Mouse (Mus musculus) heart, postnatal 10 days (tissue): ENCODE results near the gene Cpne1. TPM values are rescaled to one million over a fixed set of nuclear protein-coding genes. Genes with fewer than 3 reads are reported as not detected.

Source experiments
- DNase-seq, 2 experiments: peaks; one replicate each; pipeline ENCODE4 v3.0.0; 2021
- intact Hi-C: fragments of 180-260 bp; cut with DNase I; formaldehyde crosslinking; loops from one replicate; pipeline ENCODE4 v1.15.1; 2025
- total RNA-seq, 2 experiments: library from RNA; stranded (reverse); gene quantifications; 2 replicates each; pipeline ENCODE4 v1.2.3; 2021

The Cpne1 gene
- total RNA-seq, 2 experiments from 2014 or later, result 23.0 to 23.3 TPM

GRCm38 (mm10) chr2:156084541-156084940, 27.2 kb downstream of the Cpne1 start:
- DNase-seq, result no peak
- intact Hi-C loops, result no loop called here

DNA sequence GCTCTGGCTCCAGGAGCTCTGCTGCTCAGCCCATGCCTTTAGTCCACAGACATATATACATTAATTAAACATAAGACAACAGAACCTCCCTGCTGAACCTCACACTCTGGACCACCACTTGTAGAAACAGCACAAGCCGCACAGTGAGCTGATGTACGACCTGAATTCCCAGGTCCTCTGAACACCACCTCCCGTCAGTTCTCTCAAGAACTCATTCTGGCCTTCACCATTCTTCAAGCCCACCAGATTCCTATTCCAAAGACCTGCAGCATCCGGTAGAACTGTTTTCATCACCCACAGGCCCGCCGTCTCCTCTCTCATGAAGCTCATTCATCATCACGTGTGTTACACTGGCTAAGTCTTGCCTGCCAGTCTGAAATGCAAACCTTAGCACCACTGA, 31.4 kb downstream of the Cpne1 start:
- intact Hi-C loops, result no loop called here
- DNase-seq, result no peak

DNA sequence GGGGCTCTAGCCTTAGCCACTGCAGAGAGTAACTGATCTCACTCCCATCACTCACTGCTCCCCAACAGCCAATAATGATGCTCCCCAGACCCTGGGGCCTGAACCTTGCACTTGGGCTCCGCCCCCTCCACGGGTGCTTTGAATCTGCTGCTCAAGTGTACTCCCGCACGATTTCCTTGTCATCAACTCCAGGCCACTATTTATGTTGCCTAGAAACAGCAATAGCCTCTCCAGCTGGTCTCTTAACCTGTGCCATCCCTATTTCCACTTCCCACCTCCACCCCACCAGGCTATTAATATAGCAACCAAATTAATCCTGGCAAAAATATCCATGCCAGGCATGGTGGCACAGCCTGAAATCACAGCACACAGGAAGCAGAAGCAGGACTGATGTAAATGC, 32.1 kb downstream of the Cpne1 start:
- intact Hi-C loops, result no loop called here
- DNase-seq, result peak; percentile 15 to 34

GRCm38 (mm10) chr2:156079183-156079560, 32.6 kb downstream of the Cpne1 start:
- no peak for DNase-seq
- intact Hi-C loops, result no loop called here

DNA sequence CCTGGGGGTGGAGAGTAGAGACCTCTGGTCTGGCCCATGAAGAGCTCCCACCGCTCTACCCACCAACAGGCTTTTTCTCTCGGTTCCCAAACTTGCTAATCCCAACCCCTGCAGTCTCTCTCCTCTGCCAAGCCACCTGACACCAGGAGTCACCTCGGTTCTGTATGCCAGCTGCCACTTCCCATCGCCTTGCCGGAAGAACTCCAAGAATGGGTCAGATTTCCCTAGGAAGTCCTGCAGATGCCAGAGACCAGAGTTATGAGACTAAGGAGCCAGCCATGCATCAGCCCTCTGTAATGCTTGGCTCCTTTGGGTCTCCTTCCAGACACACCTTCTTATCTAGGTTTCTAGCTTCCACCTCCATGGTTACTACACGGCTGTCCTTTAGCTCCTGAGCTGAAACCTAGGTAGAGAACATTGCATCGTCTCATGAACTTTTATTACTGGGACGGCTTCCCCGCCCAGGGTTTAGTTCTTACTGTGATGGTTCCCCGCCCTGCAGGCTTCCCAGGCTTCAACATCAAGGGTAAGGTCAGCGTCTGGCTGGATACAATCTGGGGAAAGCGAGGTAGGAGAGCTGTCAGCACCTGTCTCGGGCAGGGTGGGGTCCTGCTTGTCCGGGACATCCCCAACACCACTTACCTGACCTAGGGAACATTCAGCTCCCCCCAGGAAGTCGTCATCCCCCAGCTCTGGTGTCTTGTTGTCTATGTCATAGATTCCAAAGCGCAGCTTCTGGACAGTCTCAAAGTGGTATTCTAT, 33.2 kb downstream of the Cpne1 start:
- intact Hi-C loops, result no loop called here
- no peak for DNase-seq

- no peak for DNase-seq
- intact Hi-C loops, result no loop called here
Measured at GRCm38 (mm10) chr2:156077461-156077860, 34.3 kb downstream of the Cpne1 start.

DNA sequence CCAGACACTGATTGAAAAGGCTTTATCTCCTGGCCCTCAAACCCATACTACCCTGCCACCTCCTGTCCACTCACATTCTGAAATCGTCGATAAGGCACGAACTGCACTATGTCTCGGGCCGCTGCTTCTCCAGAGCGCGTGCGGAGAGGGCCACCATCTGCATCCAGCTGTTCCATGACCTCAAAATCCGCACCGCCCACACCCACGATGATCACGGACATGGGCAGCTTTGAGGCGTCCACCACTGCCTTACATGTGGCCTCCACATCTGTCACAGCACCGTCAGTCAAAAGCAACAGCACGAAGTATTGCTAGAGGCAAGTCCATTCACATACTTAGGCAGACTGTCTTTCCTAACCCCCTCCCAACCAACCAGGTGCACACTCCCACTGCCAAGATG, 38.0 kb downstream of the Cpne1 start:
- DNase-seq, result peak; percentile 53 to 63
- intact Hi-C loops, result no loop called here

GRCm38 (mm10) chr2:156071236-156071635, 40.5 kb downstream of the Cpne1 start:
- intact Hi-C loops, result no loop called here
- no peak for DNase-seq

GRCm38 (mm10) chr2:156067916-156068315, 43.8 kb downstream of the Cpne1 start:
- DNase-seq, result no peak
- intact Hi-C loops, result no loop called here

DNA sequence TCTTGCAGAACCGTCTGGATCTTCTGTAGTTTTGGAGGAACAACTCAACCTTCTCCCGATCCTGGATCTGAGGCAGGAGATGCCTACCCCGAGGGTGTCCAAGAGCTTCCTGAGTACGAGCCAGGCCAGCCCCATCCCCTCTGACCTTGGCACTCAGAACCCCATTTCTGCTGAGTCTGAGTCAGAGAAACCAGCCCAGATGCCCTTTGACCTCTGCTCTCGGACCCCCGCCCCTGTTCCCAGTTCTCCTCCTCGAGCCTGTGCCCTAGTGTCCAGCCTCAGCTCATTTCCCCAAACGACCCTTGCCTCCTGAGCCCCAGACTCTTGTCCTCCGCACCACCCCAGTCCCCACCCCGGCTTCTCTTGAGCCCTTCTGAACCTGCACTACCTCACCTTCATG, 45.6 kb downstream of the Cpne1 start:
- DNase-seq, result no peak
- intact Hi-C loops, result no loop called here

DNA sequence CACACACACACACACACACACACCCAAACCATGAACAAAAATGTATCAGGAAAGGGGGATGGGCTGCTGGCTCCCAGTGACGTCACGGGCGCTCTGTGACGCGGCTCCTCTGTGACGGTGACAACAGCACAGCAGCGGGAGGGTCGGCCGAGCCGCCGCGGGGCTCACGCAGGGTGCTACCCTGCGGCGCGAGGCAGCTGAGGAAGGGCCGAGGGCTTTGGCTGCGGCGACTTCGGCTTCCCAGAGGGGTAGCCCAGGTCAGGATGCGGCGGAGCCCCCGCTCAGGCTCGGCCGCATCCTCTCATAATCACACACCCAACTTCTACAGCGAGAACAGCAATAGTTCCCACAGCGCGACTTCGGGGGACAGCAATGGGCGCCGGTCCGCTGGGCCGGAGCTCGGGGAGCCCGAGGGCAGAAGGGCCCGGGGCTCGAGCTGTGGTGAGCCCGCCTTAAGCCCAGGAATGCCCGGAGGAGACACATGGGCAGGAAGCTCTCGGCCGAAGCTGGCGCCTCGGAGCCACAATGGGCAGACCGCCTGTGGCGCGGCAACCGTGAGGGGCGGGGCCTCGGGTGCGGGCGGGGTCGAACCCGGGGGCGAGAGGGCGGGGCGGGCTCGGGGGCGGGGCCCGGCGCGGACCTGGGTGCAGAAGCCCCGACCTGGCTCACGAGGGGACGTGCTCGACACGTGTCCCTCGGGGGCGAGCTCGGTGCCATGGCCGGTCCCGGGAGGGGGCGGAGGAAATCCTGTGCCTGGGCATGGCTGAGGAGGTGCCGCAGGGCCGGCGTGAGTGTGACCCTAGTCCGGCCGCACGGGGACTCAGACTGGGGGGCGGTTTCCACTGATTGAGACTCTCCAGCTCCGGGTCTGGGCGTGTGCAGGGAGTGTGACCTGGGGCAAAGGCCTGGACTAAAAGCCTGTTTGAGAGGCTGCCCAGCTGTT, 46.4 kb downstream of the Cpne1 start, which contains the start of gene Spag4:
Gene Spag4, plus strand, starts transcription at position 77 of the 943 bp plus-strand sequence.
- intact Hi-C loops, result loop anchor here (2.0 kb wide), 1 partner anchor 45 kb away; the partner anchor contains the start of genes Cpne1 and Rbm12
- DNase-seq, result peak; percentile 76 to 79

DNA sequence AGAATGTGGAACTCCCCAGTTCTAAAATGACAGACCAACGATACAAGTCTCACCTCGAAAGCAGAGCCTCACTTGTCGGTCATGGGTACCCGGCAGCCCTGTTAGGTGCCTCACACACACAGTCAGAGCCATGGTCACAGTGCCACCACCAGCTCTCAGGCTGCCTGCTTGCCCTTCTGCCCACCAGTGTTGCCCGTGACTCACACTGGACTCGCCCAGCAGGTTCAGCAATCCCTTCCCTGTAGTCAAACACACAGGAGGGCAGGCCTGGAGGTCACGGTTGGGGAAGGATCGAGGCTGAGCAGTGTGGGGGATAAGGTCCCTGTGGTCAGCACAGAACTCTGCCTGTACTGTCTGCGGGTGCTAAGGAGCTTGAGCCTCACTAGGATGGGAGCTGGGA, 58.9 kb downstream of the Cpne1 start, which contains the start of gene Fer1l4:
Gene Fer1l4, minus strand, starts transcription at position 132 of the 400 bp plus-strand sequence.
- DNase-seq, result no peak
- intact Hi-C loops, result no loop called here

DNA sequence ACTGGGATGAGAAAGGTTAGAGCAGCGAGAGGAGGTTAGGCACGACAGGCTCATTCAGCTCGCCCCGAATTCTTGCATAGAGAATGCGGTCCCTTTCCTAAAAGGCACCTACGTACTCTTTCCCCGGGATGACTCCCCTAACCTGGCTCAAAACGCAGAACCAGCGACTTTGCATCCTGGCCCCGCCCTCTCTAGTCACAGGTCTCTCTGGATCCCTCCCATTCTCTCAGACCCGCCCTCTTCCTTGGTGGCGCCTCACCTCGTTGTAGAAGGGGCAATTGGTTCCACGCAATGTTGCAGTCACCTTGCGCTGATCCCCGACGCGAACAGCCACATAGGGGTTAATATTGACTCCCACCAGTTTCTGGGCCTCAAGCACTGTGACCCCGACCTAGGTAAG, 63.8 kb downstream of the Cpne1 start:
- DNase-seq, result no peak
- intact Hi-C loops, result no loop called here

DNA sequence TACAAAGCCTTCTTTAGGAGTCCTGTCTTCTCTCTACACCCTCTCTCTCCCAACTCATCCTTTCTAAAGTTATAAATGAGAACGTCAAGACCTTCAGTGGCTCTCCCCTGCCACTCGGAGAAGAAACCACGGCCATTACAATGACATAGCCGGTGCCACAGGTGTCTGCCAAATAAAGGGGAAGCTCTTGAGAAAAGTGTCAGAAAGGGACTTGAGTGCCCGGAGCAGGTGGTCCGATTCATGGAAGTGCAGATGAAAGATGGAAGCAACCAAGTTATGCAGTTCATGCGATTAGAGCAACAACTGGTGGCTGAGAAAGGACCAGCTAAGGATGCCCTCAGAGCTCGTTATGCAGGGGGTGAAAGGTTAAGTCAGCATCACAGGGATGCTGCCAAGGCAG, 68.9 kb downstream of the Cpne1 start:
- intact Hi-C loops, result no loop called here
- DNase-seq, result no peak

DNA sequence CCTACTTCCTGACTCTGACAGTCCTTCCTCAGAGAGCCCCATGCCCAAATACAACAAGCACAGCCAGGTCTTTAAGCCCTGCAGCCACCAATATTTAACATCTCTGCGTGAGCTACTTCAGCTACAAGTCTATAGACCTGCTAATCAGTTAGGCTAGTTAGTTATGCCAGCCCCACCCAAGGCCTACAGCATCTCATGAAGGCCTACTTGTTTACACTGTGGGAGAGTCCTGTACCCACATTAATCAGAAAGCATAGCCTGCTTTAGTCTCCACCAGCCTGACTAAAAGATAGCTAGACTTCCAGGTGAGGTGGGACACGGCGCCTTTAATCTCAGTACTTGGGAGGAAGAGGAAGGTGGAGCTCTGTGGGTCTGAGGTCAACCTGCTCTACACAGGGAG, 72.4 kb downstream of the Cpne1 start:
- intact Hi-C loops, result no loop called here
- DNase-seq, result no peak

DNA sequence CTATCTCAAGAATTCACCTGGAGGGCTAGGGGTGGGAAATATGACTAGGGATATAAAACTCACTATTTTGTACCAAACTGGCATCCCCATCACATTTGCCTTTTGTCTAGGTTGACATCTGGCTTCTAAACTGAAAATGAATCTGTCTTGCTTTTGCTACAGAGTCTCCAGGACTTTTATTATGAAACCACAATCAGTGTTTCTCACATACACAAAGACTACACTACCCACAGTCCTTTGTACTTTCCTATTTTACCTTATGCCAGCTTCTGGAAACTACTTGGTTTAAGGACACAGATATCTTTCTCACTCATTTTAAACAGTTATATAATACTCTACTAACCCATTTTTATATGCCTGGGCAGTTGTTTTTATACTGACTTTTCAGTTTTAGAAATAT, 86.3 kb downstream of the Cpne1 start:
- no peak for DNase-seq
- intact Hi-C loops, result no loop called here

Other genes with a start within 250 kb of the Cpne1 start
- gene Uqcc1, start 181.7 kb downstream of the Cpne1 start, total RNA-seq, result 100 to 1,000 TPM; 184 to 197 TPM
- gene Gm15557, start 171.2 kb downstream of the Cpne1 start, total RNA-seq, result not detected
- not detected for gene Gdf5, start 166.6 kb downstream of the Cpne1 start, total RNA-seq
- gene Cep250, start 155.5 kb downstream of the Cpne1 start, total RNA-seq, result 10 to 100 TPM in 1 of 2 experiments, 1 to 10 TPM in 1; 8.8 to 11.1 TPM
- under 1 TPM; 0.27 to 0.74 TPM for gene 6430550D23Rik, start 104.0 kb downstream of the Cpne1 start, total RNA-seq
- gene Ergic3, start 103.9 kb downstream of the Cpne1 start, total RNA-seq, result 10 to 100 TPM; 80.4 to 94.0 TPM
- gene Fer1l4, start 59.0 kb downstream of the Cpne1 start, total RNA-seq, result not detected
- gene Spag4, start 46.8 kb downstream of the Cpne1 start, total RNA-seq, result 1 to 10 TPM in 1 of 2 experiments, under 1 TPM in 1; 0.72 to 1.1 TPM
- gene Rbm12, start within 50 bp of the Cpne1 start, total RNA-seq, result 10 to 100 TPM; 31.5 to 33.5 TPM
- 10 to 100 TPM; 19.7 to 19.8 TPM for gene Gm28036, start 15.1 kb upstream of the Cpne1 start, total RNA-seq
- 100 to 1,000 TPM; 316 to 323 TPM for gene Romo1, start 32.1 kb upstream of the Cpne1 start, total RNA-seq
- 10 to 100 TPM; 59.7 to 60.7 TPM for gene Nfs1, start 32.2 kb upstream of the Cpne1 start, total RNA-seq
- gene Rbm39, start 68.3 kb upstream of the Cpne1 start, total RNA-seq, result 100 to 1,000 TPM; 209 to 230 TPM
- 10 to 100 TPM; 20.6 to 27.5 TPM for gene Phf20, start 84.5 kb upstream of the Cpne1 start, total RNA-seq
- gene Cnbd2, start 200.3 kb upstream of the Cpne1 start, total RNA-seq, result 1 to 10 TPM in 1 of 2 experiments, under 1 TPM in 1; 0.81 to 1.1 TPM
- gene Scand1, start 200.7 kb upstream of the Cpne1 start, total RNA-seq, result 10 to 100 TPM; 85.3 to 96.6 TPM